Mouse (Mus musculus) layer of hippocampus, adult 9-11 months (tissue): ENCODE measurements at regions not wholly inside any gene's neighbourhood (a gene's known extent, or its start where the extent isn't known, plus 50 kb on each side); places are given as distances from the start of the nearest gene placed in this dataset.

Experiments
- DNase-seq: peaks from one replicate; pipeline ENCODE4 v3.0.0; 2022

GRCm38 (mm10) chr5:146684429-146684828 is 99.4 kb upstream of the Gpr12 start:
- DNase-seq, result no peak

GRCm38 (mm10) chr5:146683554-146683953 is 98.5 kb upstream of the Gpr12 start:
- no peak for DNase-seq

GRCm38 (mm10) chr5:146682893-146683292 is 97.9 kb upstream of the Gpr12 start:
- DNase-seq, result no peak

- DNase-seq, result no peak
Measured at GRCm38 (mm10) chr5:146681512-146681911, 96.5 kb upstream of the Gpr12 start.

- DNase-seq, result no peak
Measured at GRCm38 (mm10) chr5:146679198-146679681, 94.2 kb upstream of the Gpr12 start.

GRCm38 (mm10) chr5:146678775-146679170 is 93.7 kb upstream of the Gpr12 start:
- no peak for DNase-seq

- DNase-seq, result no peak
Measured at GRCm38 (mm10) chr5:146678049-146678774, 93.2 kb upstream of the Gpr12 start.

- DNase-seq, result no peak
Measured at GRCm38 (mm10) chr5:146677151-146677515, 92.1 kb upstream of the Gpr12 start.

GRCm38 (mm10) chr5:146676470-146677150 is 91.6 kb upstream of the Gpr12 start:
- peak; percentile 70 for DNase-seq

- no peak for DNase-seq
Measured at GRCm38 (mm10) chr5:146675887-146676277, 90.8 kb upstream of the Gpr12 start.

GRCm38 (mm10) chr5:146675006-146675886 is 90.2 kb upstream of the Gpr12 start:
- peak; percentile 35 for DNase-seq

GRCm38 (mm10) chr5:146661751-146662150 is 76.7 kb upstream of the Gpr12 start:
- DNase-seq, result no peak

- DNase-seq, result no peak
Measured at GRCm38 (mm10) chr5:146657228-146657627, 72.2 kb upstream of the Gpr12 start.

GRCm38 (mm10) chr5:146655394-146655793 is 70.4 kb upstream of the Gpr12 start:
- no peak for DNase-seq

GRCm38 (mm10) chr5:146653686-146654450 is 68.8 kb upstream of the Gpr12 start:
- no peak for DNase-seq

- DNase-seq, result no peak
Measured at GRCm38 (mm10) chr5:146652874-146653273, 67.8 kb upstream of the Gpr12 start.

- DNase-seq, result no peak
Measured at GRCm38 (mm10) chr5:146648519-146649060, 63.6 kb upstream of the Gpr12 start.

GRCm38 (mm10) chr5:146647628-146648380 is 62.8 kb upstream of the Gpr12 start:
- DNase-seq, result no peak

- no peak for DNase-seq
Measured at GRCm38 (mm10) chr5:146644499-146644898, 59.5 kb upstream of the Gpr12 start.

- no peak for DNase-seq
Measured at GRCm38 (mm10) chr5:146641931-146642330, 56.9 kb upstream of the Gpr12 start.

GRCm38 (mm10) chr5:146636859-146637258 is 51.8 kb upstream of the Gpr12 start:
- no peak for DNase-seq
